Mouse (Mus musculus): ENCODE measurements around the gene Tent2. TPM values are rescaled to one million over a fixed set of nuclear protein-coding genes. Genes with fewer than 3 reads are reported as not detected.

Gene Tent2
- total and polyA plus RNA-seq, 3 experiments: 20.6 to 62.1 (median 45.8) TPM

GRCm38 (mm10) chr13:93128961-93129360, 63.2 kb downstream of the Tent2 start:
- no peak overlapping the region for H3K4me3 ChIP-seq (replicated peaks in 1 of 3; ENCODE audit: low read depth in 2 of 3, low read length in 2 of 3, poor library complexity in 1 of 3)
- no peaks in the 10 kb centered on the region for H3K36me3 ChIP-seq (replicated peaks in 1 of 2; ENCODE audit: control insufficient read depth in 1 of 2, insufficient read depth in 1 of 2, low read length in 1 of 2)
- H3K9me3 ChIP-seq (replicated peaks; ENCODE audit: low read length): peaks cover 2% of the 10 kb centered on the region
- no peak for TF ChIP-seq KAT2A (IDR thresholded peaks at IDR 0.05; ENCODE audit: insufficient replicate concordance, low read length)
- TF ChIP-seq MEF2A (IDR thresholded peaks at IDR 0.05; ENCODE audit: borderline replicate concordance, low read depth, low read length): no peak
- TF ChIP-seq POLR2AphosphoS2 (IDR thresholded peaks at IDR 0.05; ENCODE audit: low read depth, low read length): no peak
- no peak for TF ChIP-seq RAD21 (IDR thresholded peaks at IDR 0.05; ENCODE audit: low read depth, low read length)
- no peak for TF ChIP-seq GABPA (IDR thresholded peaks at IDR 0.05; ENCODE audit: insufficient replicate concordance, low read depth, low read length)
- no peak for TF ChIP-seq SMC3 (IDR thresholded peaks at IDR 0.05; ENCODE audit: low read depth, low read length)
- no peak for TF ChIP-seq USF2 (conservative IDR thresholded peaks at IDR 0.05; ENCODE audit: low read depth, low read length)
- no peak for TF ChIP-seq TCF12 (IDR thresholded peaks at IDR 0.05; ENCODE audit: low read depth, low read length)
- TF ChIP-seq MAFK (IDR thresholded peaks at IDR 0.05; ENCODE audit: insufficient replicate concordance, low read length): no peak
- no peak for TF ChIP-seq ZKSCAN1 (IDR thresholded peaks at IDR 0.05; ENCODE audit: borderline replicate concordance, low read depth, low read length)
- TF ChIP-seq MAX (IDR thresholded peaks at IDR 0.05; ENCODE audit: low read length): no peak
- TF ChIP-seq MXI1 (IDR thresholded peaks at IDR 0.05; ENCODE audit: low read depth, low read length): no peak
- no peak for TF ChIP-seq ETS1 (conservative IDR thresholded peaks at IDR 0.05; ENCODE audit: low read depth, low read length)
- no peak for TF ChIP-seq CTCF (conservative IDR thresholded peaks at IDR 0.05 in 1 of 2, IDR thresholded peaks at IDR 0.05 in 1 of 2; ENCODE audit: low read depth in 2 of 2, low read length in 2 of 2)
- no peak for TF ChIP-seq E2F4 (IDR thresholded peaks at IDR 0.05; ENCODE audit: insufficient replicate concordance, low read depth, low read length)
- DNase-seq (ENCODE audit: extremely low read depth): no peak
- dilution Hi-C loops (cut with MboI; ENCODE audit: extremely low pct_ligation_motif_present, extremely low pct_unique_long_range_greater_than_20kb, low sequenced_read_pairs): no loop called here
- no peak overlapping the region for H3K27ac ChIP-seq (ENCODE audit: insufficient read depth, low read depth)
- H3K9ac ChIP-seq (ENCODE audit: insufficient read depth, low read depth): no peak overlapping the region
- no peaks in the 10 kb centered on the region for H3K27me3 ChIP-seq (replicated peaks)
- H3K79me2 ChIP-seq (replicated peaks; ENCODE audit: control insufficient read depth, extremely low read depth, insufficient read depth, poor library complexity, severe bottlenecking): no peaks in the 10 kb centered on the region
- H3K4me1 ChIP-seq (ENCODE audit: control insufficient read depth in 1 of 2, insufficient read depth in 2 of 2): peaks cover 0 to 10% of the 10 kb centered on the region in 2 experiments; a peak in 2 of 4 replicates
- in situ Hi-C loops (cut with MboI; ENCODE audit: low pct_ligation_motif_present, low pct_unique_long_range_greater_than_20kb, low sequenced_read_pairs): no loop called here
- H3K4me2 ChIP-seq (ENCODE audit: insufficient read depth, low read depth, poor library complexity, severe bottlenecking): no peak overlapping the region

GRCm38 (mm10) chr13:93128111-93128860, 63.9 kb downstream of the Tent2 start:
- no peak overlapping the region for H3K27ac ChIP-seq (ENCODE audit: insufficient read depth, low read depth)
- H3K4me2 ChIP-seq (ENCODE audit: insufficient read depth, low read depth, poor library complexity, severe bottlenecking): no peak overlapping the region
- H3K9ac ChIP-seq (ENCODE audit: insufficient read depth, low read depth): no peak overlapping the region
- no peaks in the 10 kb centered on the region for H3K79me2 ChIP-seq (replicated peaks; ENCODE audit: control insufficient read depth, extremely low read depth, insufficient read depth, poor library complexity, severe bottlenecking)
- TF ChIP-seq ETS1 (conservative IDR thresholded peaks at IDR 0.05; ENCODE audit: low read depth, low read length): no peak
- TF ChIP-seq KAT2A (IDR thresholded peaks at IDR 0.05; ENCODE audit: insufficient replicate concordance, low read length): no peak
- H3K9me3 ChIP-seq (replicated peaks; ENCODE audit: low read length): peaks cover 2% of the 10 kb centered on the region
- H3K4me3 ChIP-seq (replicated peaks in 1 of 3; ENCODE audit: low read depth in 2 of 3, low read length in 2 of 3, poor library complexity in 1 of 3): no peak overlapping the region
- peaks cover 0 to 4% of the 10 kb centered on the region in 2 experiments; a peak in 1 of 4 replicates for H3K4me1 ChIP-seq (ENCODE audit: control insufficient read depth in 1 of 2, insufficient read depth in 2 of 2)
- in situ Hi-C loops (cut with MboI; ENCODE audit: low pct_ligation_motif_present, low pct_unique_long_range_greater_than_20kb, low sequenced_read_pairs) (no loop called here), dilution Hi-C loops (cut with MboI; ENCODE audit: extremely low pct_ligation_motif_present, extremely low pct_unique_long_range_greater_than_20kb, low sequenced_read_pairs) (no loop called here)
- H3K27me3 ChIP-seq (replicated peaks): no peaks in the 10 kb centered on the region
- no peak for DNase-seq (ENCODE audit: extremely low read depth)
- no peaks in the 10 kb centered on the region for H3K36me3 ChIP-seq (replicated peaks in 1 of 2; ENCODE audit: control insufficient read depth in 1 of 2, insufficient read depth in 1 of 2, low read length in 1 of 2)

All from CH12.LX (cell line).